Mouse (Mus musculus): Measurements from ENCODE around the gene Adssl1.

GRCm38 (mm10) chr12:112672744-112673575, 53.1 kb downstream of the Adssl1 start:
- TF ChIP-seq EP300 (optimal IDR thresholded peaks at IDR 0.05), result no peak
- peak; percentile 32 for TF ChIP-seq CTCF (IDR thresholded peaks at IDR 0.05; ENCODE audit: low read depth)
